Mouse (Mus musculus) forebrain, embryonic 15.5 days (tissue): ENCODE data around the gene Mtus2. TPM values are rescaled to one million over a fixed set of nuclear protein-coding genes. Genes with fewer than 3 reads are reported as not detected.

Experiments
- ATAC-seq: fragments of 200-750 bp; cut with Nextera tagmentation; replicated peaks from 2 replicates; pipeline ENCODE4 v1.8.0; 2017; ENCODE audit warnings: mild to moderate bottlenecking, moderate TSS enrichment, moderate library complexity
- H3K27ac ChIP-seq: fragments of 300-500 bp; sonication (generic); replicated peaks from 2 replicates; pipeline ENCODE4 v1.5.1; 2015; ENCODE audit warnings: mild to moderate bottlenecking, inconsistent platforms
- H3K27me3 ChIP-seq: fragments of 300-500 bp; sonication (generic); 2 replicates; pipeline ENCODE4 v1.6.1; 2015; ENCODE audit warnings: inconsistent platforms
- H3K36me3 ChIP-seq: fragments of 300-500 bp; sonication (generic); 2 replicates; pipeline ENCODE4 v1.6.1; 2015; ENCODE audit warnings: mild to moderate bottlenecking, inconsistent platforms
- H3K4me1 ChIP-seq: fragments of 300-500 bp; sonication (generic); 2 replicates; pipeline ENCODE4 v1.6.1; 2015; ENCODE audit warnings: inconsistent platforms
- H3K4me2 ChIP-seq: fragments of 300-500 bp; sonication (generic); replicated peaks from 2 replicates; pipeline ENCODE4 v1.6.1; 2015; ENCODE audit warnings: mild to moderate bottlenecking, inconsistent platforms
- H3K4me3 ChIP-seq: fragments of 300-500 bp; sonication (generic); 2 replicates; pipeline ENCODE4 v1.5.1; 2015; ENCODE audit warnings: mild to moderate bottlenecking, inconsistent platforms
- H3K9ac ChIP-seq: fragments of 300-500 bp; sonication (generic); replicated peaks from 2 replicates; pipeline ENCODE4 v1.6.1; 2015; ENCODE audit warnings: mild to moderate bottlenecking, inconsistent platforms
- H3K9me3 ChIP-seq: fragments of 300-500 bp; sonication (generic); 2 replicates; pipeline ENCODE4 v1.6.1; 2016; ENCODE audit warnings: inconsistent platforms
- WGBS: fragments of 180-500 bp; shearing (Covaris S2); methylation state at CpG from one replicate; pipeline ENCODE4 v1.1.7; 2015; ENCODE audit warnings: mixed read lengths; 5-methylcytosine and 5-hydroxymethylcytosine counted together
- polyA plus RNA-seq: library from polyadenylated mRNA; unstranded; fragments of >200 nt; fragmentation: Nextera tagmentation; extraction: Ambion mirVana; gene quantifications from 2 replicates; pipeline ENCODE4 v1.2.1, GENCODE M21; 2015

Gene Mtus2
- polyA plus RNA-seq, 1 experiment from 2014 or later, result 20.0 TPM

GRCm38 (mm10) chr5:148057433-148057832 lies 100.3 kb downstream of the Mtus2 start:
- Histone ChIP-seq H3K4me3 (no peak overlapping the region), H3K9me3 (no peaks in the 10 kb centered on the region), H3K4me2 (no peak overlapping the region), H3K4me1 (0 out of 2 replicates have a peak, but pooled peaks cover 6% of the 10 kb centered on the region), H3K27ac (no peak overlapping the region), H3K9ac (no peak overlapping the region), H3K27me3 (no peaks in the 10 kb centered on the region), H3K36me3 (no peaks in the 10 kb centered on the region)
- 83% methylated on average over 3 of the region's 3 CpGs for WGBS
- ATAC-seq, result no peak

GRCm38 (mm10) chr5:148059339-148059738 lies 102.2 kb downstream of the Mtus2 start:
- H3K27me3 ChIP-seq, result no peaks in the 10 kb centered on the region
- no peak overlapping the region for H3K4me3 ChIP-seq
- H3K36me3 ChIP-seq, result no peaks in the 10 kb centered on the region
- 80% methylated on average over 3 of the region's 3 CpGs for WGBS
- H3K9ac ChIP-seq, result no peak overlapping the region
- no peak overlapping the region for H3K4me2 ChIP-seq
- no peak overlapping the region for H3K27ac ChIP-seq
- no peak for ATAC-seq
- H3K9me3 ChIP-seq, result no peaks in the 10 kb centered on the region
- H3K4me1 ChIP-seq, result no peaks in the 10 kb centered on the region

GRCm38 (mm10) chr5:148061869-148062268 lies 104.7 kb downstream of the Mtus2 start:
- ATAC-seq, result no peak
- no peak overlapping the region for H3K4me3 ChIP-seq
- no peaks in the 10 kb centered on the region for H3K36me3 ChIP-seq
- WGBS, result 88% methylated on average over 4 of the region's 4 CpGs
- H3K9me3 ChIP-seq, result no peaks in the 10 kb centered on the region
- H3K27ac ChIP-seq, result no peak overlapping the region
- no peaks in the 10 kb centered on the region for H3K27me3 ChIP-seq
- no peaks in the 10 kb centered on the region for H3K4me1 ChIP-seq
- H3K9ac ChIP-seq, result no peak overlapping the region
- no peak overlapping the region for H3K4me2 ChIP-seq

- 70% methylated on average over 3 of the region's 3 CpGs for WGBS
- H3K27me3 ChIP-seq, result no peaks in the 10 kb centered on the region
- no peak for ATAC-seq
- H3K4me1 ChIP-seq, result no peaks in the 10 kb centered on the region
- H3K9ac ChIP-seq, result no peak overlapping the region
- no peaks in the 10 kb centered on the region for H3K36me3 ChIP-seq
- no peaks in the 10 kb centered on the region for H3K9me3 ChIP-seq
- no peak overlapping the region for H3K27ac ChIP-seq
- no peak overlapping the region for H3K4me3 ChIP-seq
- H3K4me2 ChIP-seq, result no peak overlapping the region
Observed at GRCm38 (mm10) chr5:148063745-148064144, 106.6 kb downstream of the Mtus2 start.

- no peak overlapping the region for H3K4me2 ChIP-seq
- 72% methylated on average over 5 of the region's 5 CpGs for WGBS
- ATAC-seq, result no peak
- H3K36me3 ChIP-seq, result no peaks in the 10 kb centered on the region
- no peak overlapping the region for H3K4me3 ChIP-seq
- no peaks in the 10 kb centered on the region for H3K9me3 ChIP-seq
- no peak overlapping the region for H3K9ac ChIP-seq
- no peaks in the 10 kb centered on the region for H3K27me3 ChIP-seq
- H3K27ac ChIP-seq, result no peak overlapping the region
- H3K4me1 ChIP-seq, result no peaks in the 10 kb centered on the region
Observed at GRCm38 (mm10) chr5:148065251-148065650, 108.1 kb downstream of the Mtus2 start.

GRCm38 (mm10) chr5:148069909-148070308 lies 112.8 kb downstream of the Mtus2 start:
- Histone ChIP-seq H3K9me3 (no peaks in the 10 kb centered on the region), H3K36me3 (no peaks in the 10 kb centered on the region), H3K4me2 (no peak overlapping the region), H3K9ac (no peak overlapping the region), H3K4me1 (no peaks in the 10 kb centered on the region), H3K27me3 (no peaks in the 10 kb centered on the region), H3K4me3 (no peak overlapping the region), H3K27ac (no peak overlapping the region)
- no peak for ATAC-seq
- 11% methylated on average over 4 of the region's 4 CpGs for whole genome bisulfite sequencing

GRCm38 (mm10) chr5:148071800-148072199 lies 114.7 kb downstream of the Mtus2 start:
- no peaks in the 10 kb centered on the region for H3K36me3 ChIP-seq
- ATAC-seq, result no peak
- H3K4me2 ChIP-seq, result no peak overlapping the region
- H3K9ac ChIP-seq, result no peak overlapping the region
- H3K4me1 ChIP-seq, result no peaks in the 10 kb centered on the region
- 12% methylated on average over 9 of the region's 9 CpGs for WGBS
- H3K27ac ChIP-seq, result no peak overlapping the region
- H3K9me3 ChIP-seq, result no peaks in the 10 kb centered on the region
- no peak overlapping the region for H3K4me3 ChIP-seq
- H3K27me3 ChIP-seq, result no peaks in the 10 kb centered on the region

GRCm38 (mm10) chr5:148073461-148073860 lies 116.3 kb downstream of the Mtus2 start:
- Histone ChIP-seq H3K27me3 (no peaks in the 10 kb centered on the region), H3K9ac (no peak overlapping the region), H3K4me3 (no peak overlapping the region), H3K27ac (no peak overlapping the region), H3K9me3 (no peaks in the 10 kb centered on the region), H3K36me3 (no peaks in the 10 kb centered on the region), H3K4me2 (no peak overlapping the region), H3K4me1 (no peaks in the 10 kb centered on the region)
- ATAC-seq, result no peak
- 93% methylated on average over 5 of the region's 5 CpGs for WGBS

GRCm38 (mm10) chr5:148079732-148080131 lies 122.6 kb downstream of the Mtus2 start:
- Histone ChIP-seq H3K36me3 (no peaks in the 10 kb centered on the region), H3K9me3 (no peaks in the 10 kb centered on the region; the same call in 1 of the 2 replicates), H3K4me1 (no peaks in the 10 kb centered on the region), H3K4me3 (no peak overlapping the region), H3K9ac (no peak overlapping the region), H3K27ac (no peak overlapping the region), H3K4me2 (no peak overlapping the region), H3K27me3 (no peaks in the 10 kb centered on the region)
- ATAC-seq, result no peak
- WGBS, result 79% methylated on average over 3 of the region's 3 CpGs

GRCm38 (mm10) chr5:148083541-148083940 lies 126.4 kb downstream of the Mtus2 start:
- no peaks in the 10 kb centered on the region for H3K27me3 ChIP-seq
- WGBS, result 100% methylated on average over 1 of the region's 1 CpGs
- no peak overlapping the region for H3K9ac ChIP-seq
- H3K4me1 ChIP-seq, result no peaks in the 10 kb centered on the region
- no peak for ATAC-seq
- H3K27ac ChIP-seq, result no peak overlapping the region
- no peaks in the 10 kb centered on the region for H3K36me3 ChIP-seq
- H3K9me3 ChIP-seq, result no peaks in the 10 kb centered on the region; the same call in 1 of the 2 replicates
- H3K4me3 ChIP-seq, result no peak overlapping the region
- no peak overlapping the region for H3K4me2 ChIP-seq

GRCm38 (mm10) chr5:148084766-148085165 lies 127.6 kb downstream of the Mtus2 start:
- no peak for ATAC-seq
- H3K9ac ChIP-seq, result no peak overlapping the region
- no peaks in the 10 kb centered on the region; the same call in 1 of the 2 replicates for H3K9me3 ChIP-seq
- no peaks in the 10 kb centered on the region for H3K27me3 ChIP-seq
- no peaks in the 10 kb centered on the region for H3K36me3 ChIP-seq
- 86% methylated on average over 5 of the region's 5 CpGs for WGBS
- H3K4me1 ChIP-seq, result no peaks in the 10 kb centered on the region
- no peak overlapping the region for H3K4me3 ChIP-seq
- H3K4me2 ChIP-seq, result no peak overlapping the region
- no peak overlapping the region for H3K27ac ChIP-seq

- H3K4me3 ChIP-seq, result no peak overlapping the region
- H3K9me3 ChIP-seq, result no peaks in the 10 kb centered on the region
- H3K27me3 ChIP-seq, result no peaks in the 10 kb centered on the region
- H3K27ac ChIP-seq, result no peak overlapping the region
- H3K4me1 ChIP-seq, result no peaks in the 10 kb centered on the region
- H3K9ac ChIP-seq, result no peak overlapping the region
- H3K4me2 ChIP-seq, result no peak overlapping the region
- H3K36me3 ChIP-seq, result no peaks in the 10 kb centered on the region
- ATAC-seq, result no peak
- WGBS, result 78% methylated on average over 3 of the region's 3 CpGs
Observed at GRCm38 (mm10) chr5:148087796-148088195, 130.7 kb downstream of the Mtus2 start.

- no peak overlapping the region for H3K9ac ChIP-seq
- ATAC-seq, result no peak
- H3K9me3 ChIP-seq, result no peaks in the 10 kb centered on the region
- 85% methylated on average over 11 of the region's 11 CpGs for WGBS
- H3K4me3 ChIP-seq, result no peak overlapping the region
- no peak overlapping the region for H3K27ac ChIP-seq
- no peaks in the 10 kb centered on the region for H3K27me3 ChIP-seq
- H3K36me3 ChIP-seq, result no peaks in the 10 kb centered on the region
- no peak overlapping the region for H3K4me2 ChIP-seq
- no peaks in the 10 kb centered on the region for H3K4me1 ChIP-seq
Observed at GRCm38 (mm10) chr5:148090191-148090821, 133.2 kb downstream of the Mtus2 start.
